ENCODE assay signal across 9 mouse cellular contexts in genomic region chr11:88357325-88357724, GRCm38 (mm10).
DNase-seq lines count a peak whose midpoint lies in the region; ATAC-seq and TF ChIP-seq lines count a peak whose summit lies in the region.
"Had no signal": no experiment of that assay in that cellular context is flagged by ENCODE, and none has a peak within 500 bp of the region (broad histone marks: within the 10 kb centered on the region; RNA-seq: fewer than 3 reads in every experiment).

No protein-coding gene starts in this region.

- no peak for ATAC-seq in stomach, embryonic 14.5 days (ENCODE audit: insufficient number of reproducible peaks, insufficient read depth, low FRiP score, low read depth)
- no peak for ATAC-seq in stomach, postnatal 0 days (ENCODE audit: low FRiP score, low TSS enrichment)
- ATAC-seq in liver, embryonic 14.5 days (ENCODE audit: insufficient read depth), result peak; percentile 57; the same call in 1 of the 2 replicates

- TF ChIP-seq EP300 in stomach, postnatal 0 days (optimal IDR thresholded peaks at IDR 0.05), result no peak
- TF ChIP-seq EP300 in liver, embryonic 14.5 days (IDR thresholded peaks at IDR 0.05; ENCODE audit: low read depth), result no peak

- no peaks in the 10 kb centered on the region for H3K9me3 ChIP-seq in heart, embryonic 10.5 days
- H3K9me3 ChIP-seq in stomach, embryonic 14.5 days (ENCODE audit: control insufficient read depth, low read depth, low read length), result no peaks in the 10 kb centered on the region
- H3K9me3 ChIP-seq in stomach, postnatal 0 days (ENCODE audit: control insufficient read depth, low read length), result no peaks in the 10 kb centered on the region
- no peaks in the 10 kb centered on the region for H3K9me3 ChIP-seq in liver, embryonic 14.5 days (ENCODE audit: control insufficient read depth, low read length)

- H3K9ac ChIP-seq in stomach, embryonic 14.5 days (replicated peaks; ENCODE audit: low read depth, low read length), result no peak overlapping the region
- no peak overlapping the region for H3K9ac ChIP-seq in stomach, postnatal 0 days (ENCODE audit: low read length)
- H3K9ac ChIP-seq in liver, embryonic 14.5 days (replicated peaks), result no peak overlapping the region

- no peaks in the 10 kb centered on the region for H3K27me3 ChIP-seq in heart, embryonic 10.5 days (ENCODE audit: insufficient read depth, poor library complexity, severe bottlenecking)
- no peaks in the 10 kb centered on the region for H3K27me3 ChIP-seq in stomach, embryonic 14.5 days (ENCODE audit: control insufficient read depth, insufficient read depth, low read length)
- H3K27me3 ChIP-seq in stomach, postnatal 0 days (ENCODE audit: control insufficient read depth, insufficient read depth, low read length), result no peaks in the 10 kb centered on the region
- H3K27me3 ChIP-seq in liver, embryonic 14.5 days (ENCODE audit: control insufficient read depth, insufficient read depth, low read length), result no peaks in the 10 kb centered on the region

- no peak for DNase-seq in heart, embryonic 10.5 days (ENCODE audit: low spot score)
- DNase-seq in heart, adult 18-20 months, result no peak
- no peak for DNase-seq in stomach, postnatal 0 days (ENCODE audit: low spot score)
- no peak for DNase-seq in liver, embryonic 14.5 days (ENCODE audit: low read depth in 3 of 3, low spot score in 3 of 3)
- DNase-seq in gastrocnemius, postnatal 4 days (ENCODE audit: low spot score in 2 of 2), result no peak
- DNase-seq in layer of hippocampus, postnatal 14 days (ENCODE audit: low spot score in 2 of 2), result no peak
- no peak for DNase-seq in thymus, postnatal 14 days

- H3K4me2 ChIP-seq in stomach, embryonic 14.5 days (replicated peaks; ENCODE audit: low read depth, low read length), result no peak overlapping the region
- H3K4me2 ChIP-seq in stomach, postnatal 0 days (replicated peaks; ENCODE audit: low read depth), result no peak overlapping the region
- no peak overlapping the region for H3K4me2 ChIP-seq in liver, embryonic 14.5 days (ENCODE audit: low read depth)

- 0 out of 2 replicates have a peak overlapping the region, but pooled peaks have one; percentile 2 for H3K4me3 ChIP-seq in heart, embryonic 10.5 days
- H3K4me3 ChIP-seq in stomach, embryonic 14.5 days (ENCODE audit: low read depth, low read length), result no peak overlapping the region
- H3K4me3 ChIP-seq in stomach, postnatal 0 days (ENCODE audit: low read depth, low read length), result no peak overlapping the region
- H3K4me3 ChIP-seq in liver, embryonic 14.5 days (ENCODE audit: insufficient read depth in 1 of 2, low read depth in 2 of 2, low read length in 2 of 2), result no peak overlapping the region
- H3K4me3 ChIP-seq: erythroblast, embryonic 14.5 days had no signal

- peaks cover 68% of the 10 kb centered on the region for H3K4me1 ChIP-seq in heart, embryonic 10.5 days
- H3K4me1 ChIP-seq in stomach, embryonic 14.5 days (ENCODE audit: control insufficient read depth, insufficient read depth, low read length), result no peaks in the 10 kb centered on the region
- no peaks in the 10 kb centered on the region for H3K4me1 ChIP-seq in stomach, postnatal 0 days (replicated peaks; ENCODE audit: control insufficient read depth, insufficient read depth)
- peaks cover 5 to 29% of the 10 kb centered on the region in 2 experiments; a peak in 3 of 4 replicates for H3K4me1 ChIP-seq in liver, embryonic 14.5 days (replicated peaks; ENCODE audit: control insufficient read depth in 2 of 2, insufficient read depth in 2 of 2, low read length in 1 of 2)

- H3K36me3 ChIP-seq in heart, embryonic 10.5 days, result peaks cover 29% of the 10 kb centered on the region
- H3K36me3 ChIP-seq in stomach, embryonic 14.5 days (ENCODE audit: control insufficient read depth, insufficient read depth, low read length), result no peaks in the 10 kb centered on the region
- H3K36me3 ChIP-seq in stomach, postnatal 0 days (ENCODE audit: control insufficient read depth, insufficient read depth, low read length), result no peaks in the 10 kb centered on the region; the same call in 1 of the 2 replicates
- H3K36me3 ChIP-seq in liver, embryonic 14.5 days (replicated peaks; ENCODE audit: control insufficient read depth, insufficient read depth, low read depth), result no peaks in the 10 kb centered on the region

- H3K27ac ChIP-seq in heart, embryonic 10.5 days, result peak overlapping the region; percentile 73
- peak overlapping the region; percentile 35; the same call in 1 of the 2 replicates for H3K27ac ChIP-seq in stomach, embryonic 14.5 days (ENCODE audit: low read length)
- H3K27ac ChIP-seq in stomach, postnatal 0 days (replicated peaks), result no peak overlapping the region
- no peak overlapping the region for H3K27ac ChIP-seq in liver, embryonic 14.5 days

- 48% methylated on average over 9 of the region's 9 CpGs for WGBS in heart, embryonic 10.5 days
- WGBS in stomach, embryonic 14.5 days, result 52% methylated on average over 9 of the region's 9 CpGs
- 52% methylated on average over 9 of the region's 9 CpGs for WGBS in stomach, postnatal 0 days
- 52% methylated on average over 9 of the region's 9 CpGs for WGBS in liver, embryonic 14.5 days (ENCODE audit: insufficient replicate concordance)

- no peak for TF ChIP-seq CTCF in stomach, postnatal 0 days (IDR thresholded peaks at IDR 0.05; ENCODE audit: low read depth)
- TF ChIP-seq CTCF in liver, embryonic 14.5 days (IDR thresholded peaks at IDR 0.05; ENCODE audit: low read depth), result no peak

Comparison
In these comparisons a context has a peak if more than half of its experiments do, and no peak if none do; other contexts are left out.
1. H3K27ac ChIP-seq: peak in heart, embryonic 10.5 days (single experiment) and stomach, embryonic 14.5 days (single experiment); none in stomach, postnatal 0 days (single experiment) and liver, embryonic 14.5 days (single experiment).